Mouse (Mus musculus) liver, postnatal 0 days (tissue): ENCODE measurements around the gene Car12. TPM values are rescaled to one million over a fixed set of nuclear protein-coding genes. Genes with fewer than 3 reads are reported as not detected.

Experiments
- ATAC-seq: fragments of 200-750 bp; cut with Nextera tagmentation; 2 replicates; pipeline ENCODE4 v1.8.0; 2017; ENCODE audit warnings: mild to moderate bottlenecking, moderate library complexity
- DNase-seq: peaks from one replicate; pipeline ENCODE4 v3.0.0-alpha.2; 2016
- H3K27ac ChIP-seq: fragments of 300-500 bp; sonication (generic); 2 replicates; pipeline ENCODE4 v1.5.1; 2014; ENCODE audit warnings: antibody characterized with exemption, moderate library complexity, mild to moderate bottlenecking, low read depth
- H3K27me3 ChIP-seq: fragments of 300-500 bp; sonication (generic); 2 replicates; pipeline ENCODE4 v1.6.1; 2014; ENCODE audit warnings: low read length, control low read depth, mixed read lengths; ENCODE audit not compliant: insufficient read depth
- H3K36me3 ChIP-seq: fragments of 300-500 bp; sonication (generic); replicated peaks from 2 replicates; pipeline ENCODE4 v1.6.1; 2014; ENCODE audit warnings: mild to moderate bottlenecking, control low read depth, low read length, moderate library complexity, mixed read lengths; ENCODE audit not compliant: insufficient read depth
- H3K4me1 ChIP-seq: fragments of 300-500 bp; sonication (generic); 2 replicates; pipeline ENCODE4 v1.6.1; 2014; ENCODE audit warnings: antibody characterized with exemption, mild to moderate bottlenecking, control low read depth; ENCODE audit not compliant: insufficient read depth
- H3K4me2 ChIP-seq: fragments of 300-500 bp; sonication (generic); 2 replicates; pipeline ENCODE4 v1.6.1; 2014; ENCODE audit warnings: low read depth, mild to moderate bottlenecking, low read length, moderate library complexity, mixed read lengths
- H3K4me3 ChIP-seq: fragments of 300-500 bp; sonication (generic); 2 replicates; pipeline ENCODE4 v1.5.1; 2014; ENCODE audit warnings: low read depth, low read length
- H3K9ac ChIP-seq: fragments of 300-500 bp; sonication (generic); replicated peaks from 2 replicates; pipeline ENCODE4 v1.6.1; 2014; ENCODE audit warnings: mild to moderate bottlenecking, moderate library complexity
- H3K9me3 ChIP-seq: fragments of 300-500 bp; sonication (generic); 2 replicates; pipeline ENCODE4 v1.6.1; 2016; ENCODE audit warnings: mild to moderate bottlenecking, control low read depth, low read length, mixed read lengths
- CTCF ChIP-seq: sonication (generic); IDR thresholded peaks from 2 replicates; pipeline ENCODE4 v1.5.1; 2016; ENCODE audit warnings: antibody characterized with exemption, low read depth
- EP300 ChIP-seq: IDR thresholded peaks from 2 replicates; pipeline ENCODE4 v1.6.1; 2016; ENCODE audit warnings: antibody characterized with exemption, low read depth, mild to moderate bottlenecking
- WGBS: fragments of 180-500 bp; shearing (Covaris S2); extraction: QIAGEN DNeasy Blood & Tissue Kit; methylation state at CpG from one replicate; pipeline ENCODE4 v1.1.7; 2014; ENCODE audit not compliant: insufficient replicate concordance; 5-methylcytosine and 5-hydroxymethylcytosine counted together
- polyA plus RNA-seq: library from polyadenylated mRNA; unstranded; fragments of >200 nt; fragmentation: Nextera tagmentation; extraction: Ambion mirVana; gene quantifications from 2 replicates; pipeline ENCODE4 v1.2.1, GENCODE M21; 2015

Gene Car12
- polyA plus RNA-seq, 1 experiment from 2014 or later = 0.12 TPM

GRCm38 (mm10) chr9:66716533-66716932 is 3.0 kb downstream of the Car12 start:
- Histone ChIP-seq H3K36me3 (no peaks in the 10 kb centered on the region), H3K4me1 (peaks cover 11% of the 10 kb centered on the region; the same call in 1 of the 2 replicates), H3K9me3 (no peaks in the 10 kb centered on the region), H3K9ac (no peak overlapping the region), H3K4me3 (no peak overlapping the region), H3K4me2 (no peak overlapping the region), H3K27ac (no peak overlapping the region), H3K27me3 (peaks cover 13% of the 10 kb centered on the region)
- ATAC-seq = no peak
- no peak for DNase-seq
- TF ChIP-seq CTCF (no peak), EP300 (no peak)
- WGBS = 62% methylated on average over 3 of the region's 3 CpGs

- H3K9me3 ChIP-seq = no peaks in the 10 kb centered on the region
Observed at GRCm38 (mm10) chr9:66720686-66721450, 7.4 kb downstream of the Car12 start.

GRCm38 (mm10) chr9:66722187-66722868 is 8.8 kb downstream of the Car12 start:
- H3K9me3 ChIP-seq = no peaks in the 10 kb centered on the region
- no peaks in the 10 kb centered on the region for H3K27me3 ChIP-seq
- H3K4me3 ChIP-seq = no peak overlapping the region
- TF ChIP-seq CTCF = no peak
- TF ChIP-seq EP300 = no peak
- no peak overlapping the region for H3K9ac ChIP-seq
- no peaks in the 10 kb centered on the region for H3K4me1 ChIP-seq
- DNase-seq = no peak
- ATAC-seq = no peak
- no peak overlapping the region for H3K27ac ChIP-seq
- no peaks in the 10 kb centered on the region for H3K36me3 ChIP-seq
- no peak overlapping the region for H3K4me2 ChIP-seq
- 66% methylated on average over 5 of the region's 5 CpGs for WGBS

More at GRCm38 (mm10) chr9:66720686-66721450, 7.4 kb downstream of the Car12 start:
- whole genome bisulfite sequencing = 65% methylated on average over 8 of the region's 8 CpGs
- Histone ChIP-seq H3K27ac (no peak overlapping the region), H3K4me2 (no peak overlapping the region), H3K4me1 (no peaks in the 10 kb centered on the region), H3K27me3 (no peaks in the 10 kb centered on the region), H3K4me3 (no peak overlapping the region), H3K9ac (no peak overlapping the region), H3K36me3 (no peaks in the 10 kb centered on the region)
- no peak for DNase-seq
- no peak for TF ChIP-seq CTCF
- TF ChIP-seq EP300 = no peak
- no peak for ATAC-seq

- DNase-seq = no peak
Observed at GRCm38 (mm10) chr9:66722869-66723272, 9.4 kb downstream of the Car12 start.

GRCm38 (mm10) chr9:66725591-66725990 is 12.1 kb downstream of the Car12 start:
- Histone ChIP-seq H3K27ac (no peak overlapping the region), H3K4me1 (no peaks in the 10 kb centered on the region), H3K4me2 (no peak overlapping the region), H3K9me3 (no peaks in the 10 kb centered on the region), H3K36me3 (no peaks in the 10 kb centered on the region), H3K9ac (no peak overlapping the region), H3K27me3 (no peaks in the 10 kb centered on the region), H3K4me3 (no peak overlapping the region)
- ATAC-seq (no peak), DNase-seq (no peak)
- TF ChIP-seq EP300 = no peak
- no peak for TF ChIP-seq CTCF
- WGBS = 66% methylated on average over 3 of the region's 3 CpGs

More at GRCm38 (mm10) chr9:66722869-66723272, 9.4 kb downstream of the Car12 start:
- Histone ChIP-seq H3K9ac (no peak overlapping the region), H3K36me3 (no peaks in the 10 kb centered on the region), H3K4me1 (no peaks in the 10 kb centered on the region), H3K9me3 (no peaks in the 10 kb centered on the region), H3K4me2 (no peak overlapping the region), H3K27ac (no peak overlapping the region), H3K4me3 (no peak overlapping the region), H3K27me3 (no peaks in the 10 kb centered on the region)
- WGBS = 73% methylated on average over 5 of the region's 5 CpGs
- ATAC-seq = no peak
- TF ChIP-seq CTCF (no peak), EP300 (no peak)

- TF ChIP-seq CTCF (no peak), EP300 (no peak)
- Histone ChIP-seq H3K4me2 (no peak overlapping the region), H3K9me3 (no peaks in the 10 kb centered on the region), H3K27me3 (no peaks in the 10 kb centered on the region), H3K4me1 (no peaks in the 10 kb centered on the region), H3K9ac (no peak overlapping the region), H3K4me3 (no peak overlapping the region), H3K27ac (no peak overlapping the region), H3K36me3 (no peaks in the 10 kb centered on the region)
- 69% methylated on average over 7 of the region's 7 CpGs for WGBS
- no peak for ATAC-seq
- no peak for DNase-seq
Observed at GRCm38 (mm10) chr9:66727333-66727732, 13.8 kb downstream of the Car12 start.
